Mouse (Mus musculus) cortical plate, adult 2 months (tissue): ENCODE measurements around the gene Rassf8.

Experiments
- CTCF ChIP-seq: fragments of 200-500 bp; IDR thresholded peaks from 2 replicates; pipeline ENCODE4 v1.5.1; 2011; ENCODE audit warnings: mild to moderate bottlenecking, control low read depth, low read length; ENCODE audit not compliant: insufficient read depth; ENCODE audit errors: extremely low read depth
- POLR2A ChIP-seq: fragments of 200-500 bp; IDR thresholded peaks from 2 replicates; pipeline ENCODE4 v1.6.1; 2011; ENCODE audit warnings: mild to moderate bottlenecking, low read length, control low read depth; ENCODE audit not compliant: insufficient read depth; ENCODE audit errors: extremely low read depth

GRCm38 (mm10) chr6:145854756-145855155 is 108.2 kb downstream of the Rassf8 start:
- TF ChIP-seq POLR2A (no peak), CTCF (no peak)
